Mouse (Mus musculus) spleen, postnatal 10 days (tissue): ENCODE results near the gene Cox17.
A peak's percentile ranks its signal among the peaks of the same experiment; 100 is the strongest.
"Not testable (repeated sequence)": the region's sequence is repeated elsewhere in the genome, so short reads cannot be mapped to it uniquely, and the experiment has no call there.

ENCODE experiments used
- DNase-seq, 2 experiments: peaks; one replicate each; pipeline ENCODE4 v3.0.0; 2021 to 2022; ENCODE audit warnings: low spot score in 2 of 2

The Cox17 gene

GRCm38 (mm10) chr16:38346529-38347325 is at the start of gene Cox17, which contains the start of gene Gm21987:
Gene Cox17, plus strand, starts transcription at chr16:38346991.
Gene Gm21987, plus strand, starts transcription at chr16:38347040.
- DNase-seq = peak; percentile 84 to 95

GRCm38 (mm10) chr16:38298410-38298809 is 48.4 kb upstream of the Cox17 start:
- DNase-seq = no peak

GRCm38 (mm10) chr16:38302367-38302766 is 44.4 kb upstream of the Cox17 start:
- no peak for DNase-seq

DNA sequence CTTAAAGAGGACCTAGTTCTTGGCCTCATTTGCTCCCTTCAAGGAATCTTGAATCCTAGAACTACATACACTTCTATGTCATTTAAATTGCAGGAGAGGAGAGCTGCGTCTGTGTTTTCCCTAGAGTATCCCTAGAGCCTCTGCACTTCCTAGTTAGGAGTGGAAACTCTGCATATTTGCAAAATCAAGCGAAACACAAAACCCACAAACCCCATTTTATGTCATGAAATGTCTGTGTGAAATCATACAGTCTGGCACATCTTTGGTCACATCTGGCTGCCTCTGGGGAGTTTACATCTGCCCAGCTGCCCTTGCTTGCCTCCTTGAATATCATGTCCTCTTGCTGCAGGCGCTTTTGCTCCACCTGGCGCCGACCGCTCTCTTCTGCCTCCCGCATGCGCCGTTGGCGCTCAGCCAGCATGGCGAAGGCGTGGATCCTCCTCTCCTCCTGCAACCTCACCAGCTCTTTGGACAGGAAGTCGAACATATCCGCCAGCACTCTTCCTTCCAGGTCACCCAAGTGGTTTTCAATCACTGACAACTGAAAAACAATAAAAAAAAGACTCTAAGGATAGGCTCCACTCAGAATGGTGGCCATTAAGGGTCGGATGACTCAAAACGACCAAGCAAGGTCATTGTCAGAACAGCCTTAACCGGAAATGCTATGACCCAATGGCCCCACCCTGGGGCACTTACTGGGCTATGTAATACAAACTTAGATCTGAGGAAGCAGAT is 42.2 kb upstream of the Cox17 start:
- DNase-seq = peak in 1 of 2 experiments; percentile 33

GRCm38 (mm10) chr16:38306571-38307220 is 40.1 kb upstream of the Cox17 start:
- peak; percentile 14 to 45 for DNase-seq

DNA sequence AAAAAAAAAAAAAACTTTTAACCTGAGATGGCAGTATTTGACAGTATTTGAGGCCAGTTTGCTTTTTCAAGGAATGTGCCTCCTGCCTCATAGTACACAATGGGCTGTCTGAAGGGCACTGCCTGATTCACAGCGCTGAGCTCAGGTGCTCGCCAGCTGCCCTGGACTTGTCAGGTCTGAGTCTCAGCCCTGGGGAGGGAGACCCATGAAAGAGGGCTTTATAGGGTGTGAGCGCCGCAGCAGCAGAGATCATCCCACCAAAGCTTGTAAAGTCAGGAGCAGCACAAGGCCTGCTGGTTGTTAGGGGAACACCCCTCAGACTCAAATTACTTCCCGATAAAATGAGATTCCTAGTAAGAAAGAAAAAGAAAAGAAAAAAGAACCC is 39.6 kb upstream of the Cox17 start:
- DNase-seq = no peak

- DNase-seq = no peak
Observed at GRCm38 (mm10) chr16:38307651-38308050, 39.1 kb upstream of the Cox17 start.

DNA sequence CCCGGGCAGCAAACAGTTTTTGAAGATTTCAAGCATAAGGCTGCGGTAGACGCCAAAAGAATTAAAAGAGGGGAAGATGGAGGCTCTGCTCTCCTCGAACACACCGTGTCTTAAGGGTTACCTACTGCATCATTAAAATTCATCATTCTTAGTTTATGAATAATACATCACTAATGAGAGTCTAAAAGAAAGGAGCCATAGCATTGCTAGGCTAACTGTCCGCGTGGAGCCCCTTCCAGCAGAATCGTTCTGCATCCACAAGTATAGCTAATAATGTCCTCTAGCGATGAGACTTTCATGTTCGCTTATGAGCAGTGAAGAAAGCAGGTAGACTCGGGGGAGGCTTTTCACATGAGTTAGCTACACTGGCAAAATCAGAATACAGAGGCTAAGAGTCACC is 38.6 kb upstream of the Cox17 start:
- no peak for DNase-seq

GRCm38 (mm10) chr16:38318492-38318891 is 28.3 kb upstream of the Cox17 start:
- DNase-seq = no peak

GRCm38 (mm10) chr16:38319087-38319486 is 27.7 kb upstream of the Cox17 start:
- DNase-seq = no peak

- peak; percentile 9 to 70 for DNase-seq
Observed at GRCm38 (mm10) chr16:38321452-38321935, 25.3 kb upstream of the Cox17 start.

DNA sequence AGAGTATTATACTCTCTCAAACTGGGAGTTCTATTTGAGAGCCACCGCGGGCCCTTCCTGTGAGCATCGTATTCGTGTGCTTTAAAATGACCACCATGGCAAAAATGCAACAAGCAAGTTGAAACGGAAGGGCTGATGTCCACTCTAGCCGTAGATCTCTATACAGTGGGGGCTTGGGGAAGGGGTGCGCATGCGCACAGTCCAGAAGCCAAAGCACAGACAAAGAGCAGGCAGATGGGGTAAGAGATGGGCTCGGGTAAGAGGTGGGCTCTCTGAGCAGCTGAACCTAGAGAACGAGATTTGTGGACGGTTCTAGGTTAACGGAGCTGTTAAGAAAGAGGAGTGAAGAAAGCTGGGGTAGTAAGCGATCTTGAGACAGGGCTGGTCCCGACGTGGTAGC is 22.5 kb upstream of the Cox17 start:
- no peak for DNase-seq

- no peak for DNase-seq
Observed at GRCm38 (mm10) chr16:38326778-38327397, 19.9 kb upstream of the Cox17 start.

- DNase-seq = no peak
Observed at GRCm38 (mm10) chr16:38329340-38329739, 17.5 kb upstream of the Cox17 start.

DNA sequence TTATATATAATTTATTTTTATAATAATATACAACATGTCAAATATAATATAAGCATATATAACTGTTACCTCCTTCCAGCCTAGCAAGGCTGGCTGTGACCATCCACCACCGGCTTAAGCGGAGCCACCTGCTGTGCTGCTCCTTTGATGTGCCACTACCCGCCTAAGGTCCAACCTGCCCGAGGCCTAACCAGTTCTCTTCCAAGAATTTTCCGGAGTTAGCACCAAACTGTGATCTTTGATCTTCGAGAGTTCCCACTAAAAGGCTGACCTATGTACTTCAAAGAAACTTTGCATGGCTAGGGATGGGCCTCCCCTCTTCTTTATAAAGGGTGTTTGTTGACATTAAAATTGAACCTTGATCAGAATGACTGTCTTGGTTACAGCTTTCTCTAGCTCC is 12.4 kb upstream of the Cox17 start:
- DNase-seq = no peak

DNA sequence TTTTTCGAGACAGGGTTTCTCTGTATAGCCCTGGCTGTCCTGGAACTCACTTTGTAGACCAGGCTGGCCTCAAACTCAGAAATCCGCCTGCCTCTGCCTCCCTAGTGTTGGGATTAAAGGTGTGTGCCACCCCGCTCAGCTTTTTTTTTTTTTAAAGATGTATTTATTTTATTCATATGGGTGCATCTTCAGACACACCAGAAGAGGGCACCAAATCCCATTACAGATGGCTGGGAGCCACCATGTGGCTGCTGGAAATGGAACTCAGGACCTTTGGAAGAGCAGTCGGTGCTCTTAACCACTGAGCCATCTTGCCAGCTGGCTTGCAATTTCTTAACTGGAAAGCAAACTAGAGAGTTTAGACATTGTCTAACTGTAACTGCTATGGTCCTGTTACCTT is 8.7 kb upstream of the Cox17 start:
- DNase-seq = not testable (repeated sequence)

DNA sequence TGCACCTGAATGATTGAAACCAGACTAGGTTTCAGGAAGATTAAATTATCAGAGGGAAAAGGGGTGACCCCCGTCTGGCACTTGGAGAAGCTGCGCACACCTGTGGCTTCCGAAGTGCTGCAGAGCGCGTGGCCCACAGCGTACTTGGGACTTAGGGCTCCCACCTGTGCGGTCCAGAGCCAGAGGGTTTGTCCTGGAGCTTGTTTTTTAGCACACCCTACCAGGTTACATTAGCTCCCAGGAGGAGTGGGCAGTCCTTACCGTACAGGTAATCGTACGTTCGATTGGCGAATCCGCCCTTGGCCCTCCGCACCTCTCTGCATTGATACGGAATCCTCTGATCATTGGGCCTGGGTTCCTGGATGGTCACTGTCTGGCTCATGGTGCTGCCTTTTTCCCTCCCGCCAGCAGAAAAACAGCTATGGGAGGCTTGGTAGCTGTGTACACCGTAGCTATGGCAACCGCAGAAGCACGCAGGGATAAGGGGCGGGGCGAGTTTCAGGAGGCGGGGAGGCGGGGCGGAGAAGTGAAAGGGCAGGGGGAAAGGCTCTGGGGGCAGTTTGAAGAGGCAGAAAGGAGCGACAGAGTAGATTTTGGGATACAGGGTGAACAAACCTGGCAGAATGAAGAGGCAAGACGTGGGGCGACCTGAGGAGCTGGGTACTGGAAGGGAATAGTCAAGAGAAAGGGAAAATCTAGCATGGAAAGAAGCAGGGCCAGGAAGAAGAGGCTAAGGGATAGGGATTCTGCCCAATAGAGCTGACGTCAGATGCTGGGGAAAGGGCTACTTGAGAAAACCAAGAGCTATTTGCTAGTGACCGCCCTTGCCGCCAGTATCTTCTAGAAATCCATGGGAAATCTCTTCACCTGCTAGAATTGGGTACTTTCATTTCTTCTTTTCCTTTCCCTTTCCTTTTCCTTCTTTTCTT is 5.1 kb upstream of the Cox17 start, which contains the start of gene Maats1:
Gene Maats1, minus strand, starts transcription at position 748 of the 929 bp plus-strand sequence.
- DNase-seq = peak in 1 of 2 experiments; percentile 69

DNA sequence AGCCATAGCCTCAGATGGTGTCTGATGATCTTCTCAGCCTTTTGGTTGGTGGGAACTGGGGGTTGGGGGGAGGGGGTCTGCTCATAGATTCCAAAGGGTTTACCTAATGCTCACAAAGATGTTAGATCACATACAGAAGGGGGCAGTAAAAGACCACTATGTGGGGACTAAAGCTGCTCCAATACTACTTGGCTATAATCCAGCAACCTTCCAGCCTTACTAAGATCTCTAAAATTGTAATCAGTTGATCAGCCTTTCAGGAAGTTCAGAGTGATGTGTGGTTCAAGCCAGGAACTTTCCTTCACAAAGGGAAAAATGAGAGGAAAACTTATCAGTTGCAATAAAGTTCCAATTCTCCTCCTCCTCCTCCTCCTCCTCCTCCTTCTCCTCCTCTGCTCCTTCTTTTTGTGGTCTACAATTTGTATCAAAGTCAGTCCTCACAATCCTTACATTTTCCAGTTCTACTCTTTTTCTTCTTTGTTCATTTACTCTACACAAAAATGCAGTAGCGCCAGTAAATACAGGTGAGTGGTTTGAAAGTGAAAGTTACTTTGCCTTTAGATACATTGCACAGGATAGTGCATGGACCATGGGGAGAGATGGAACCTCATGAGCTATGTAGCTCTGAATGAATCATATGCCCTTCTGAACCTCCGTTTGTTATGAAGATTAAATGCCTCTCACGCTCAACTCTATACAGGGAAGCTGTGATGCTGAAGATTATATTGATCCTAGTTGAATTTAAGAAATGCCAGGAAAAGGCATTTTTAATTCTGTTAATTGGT is 1.7 kb upstream of the Cox17 start:
- no peak for DNase-seq

- no peak for DNase-seq
Observed at GRCm38 (mm10) chr16:38347588-38347987, 797 bp downstream of the Cox17 start.

DNA sequence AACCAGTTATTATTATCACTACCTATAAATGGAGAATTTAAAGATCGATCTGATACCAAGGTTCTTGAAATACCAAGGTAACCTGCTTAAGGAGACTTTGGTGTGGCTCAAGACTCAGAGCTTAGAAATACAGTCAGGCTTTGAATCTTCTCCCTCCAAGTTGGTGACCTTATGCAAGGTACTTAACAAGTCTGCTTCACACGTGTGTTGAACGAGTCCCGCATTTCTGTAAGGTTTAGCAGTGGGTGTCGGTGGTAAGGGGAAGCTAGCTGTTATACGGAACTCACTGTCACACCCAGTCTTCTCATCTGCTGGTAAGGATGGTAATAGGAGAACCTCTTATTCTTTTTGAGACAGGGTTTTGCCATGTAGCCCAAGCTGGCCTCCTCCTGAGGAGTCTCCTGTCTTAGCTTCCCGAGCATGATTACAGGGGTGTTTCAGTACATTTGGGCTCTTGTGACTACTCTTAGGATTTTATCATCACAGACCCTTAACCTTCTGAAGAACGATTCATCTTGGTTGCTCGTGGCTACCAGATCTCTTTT is 1.5 kb downstream of the Cox17 start:
- no peak for DNase-seq
